Mouse (Mus musculus): ENCODE data around the gene Epyc.
A peak's percentile ranks its signal among the peaks of the same experiment; 100 is the strongest.

Epyc gene

GRCm38 (mm10) chr10:97643768-97644167 is at the start of gene Epyc:
TSS of gene Epyc (plus strand) at chr10:97644068.
- DNase-seq, result no peak

GRCm38 (mm10) chr10:97595680-97596079 is 48.2 kb upstream of the Epyc start:
- DNase-seq, result no peak

- DNase-seq, result no peak
Observed at GRCm38 (mm10) chr10:97601744-97602143, 42.1 kb upstream of the Epyc start.

- DNase-seq, result no peak
Observed at GRCm38 (mm10) chr10:97603256-97603655, 40.6 kb upstream of the Epyc start.

- no peak for DNase-seq
Observed at GRCm38 (mm10) chr10:97606579-97606978, 37.3 kb upstream of the Epyc start, which contains the start of gene Kera. TSS of gene Kera (plus strand) at chr10:97606879.

- DNase-seq, result no peak
Observed at GRCm38 (mm10) chr10:97622328-97622727, 21.5 kb upstream of the Epyc start.

GRCm38 (mm10) chr10:97624381-97624780 is 19.5 kb upstream of the Epyc start:
- no peak for DNase-seq

GRCm38 (mm10) chr10:97625116-97625515 is 18.8 kb upstream of the Epyc start:
- DNase-seq, result no peak

- DNase-seq, result no peak
Observed at GRCm38 (mm10) chr10:97626543-97626942, 17.3 kb upstream of the Epyc start.

GRCm38 (mm10) chr10:97631061-97631460 is 12.8 kb upstream of the Epyc start:
- DNase-seq, result no peak

- DNase-seq, result no peak
Observed at GRCm38 (mm10) chr10:97641926-97642325, 1.9 kb upstream of the Epyc start.

GRCm38 (mm10) chr10:97650334-97650733 is 6.5 kb downstream of the Epyc start:
- DNase-seq, result no peak

- no peak for DNase-seq
Observed at GRCm38 (mm10) chr10:97659489-97659888, 15.6 kb downstream of the Epyc start.

GRCm38 (mm10) chr10:97668656-97669055 is 24.8 kb downstream of the Epyc start:
- DNase-seq, result no peak

- DNase-seq, result no peak
Observed at GRCm38 (mm10) chr10:97670202-97670601, 26.3 kb downstream of the Epyc start.

- DNase-seq, result no peak
Observed at GRCm38 (mm10) chr10:97673239-97673638, 29.4 kb downstream of the Epyc start.

GRCm38 (mm10) chr10:97682981-97683380 is 39.1 kb downstream of the Epyc start:
- DNase-seq, result no peak

- no peak for DNase-seq
Observed at GRCm38 (mm10) chr10:97687198-97687597, 43.3 kb downstream of the Epyc start.

- DNase-seq, result no peak
Observed at GRCm38 (mm10) chr10:97689425-97689824, 45.6 kb downstream of the Epyc start.

GRCm38 (mm10) chr10:97692913-97693312 is 49.0 kb downstream of the Epyc start, which contains the start of gene Ccer1:
TSS of gene Ccer1 (plus strand) at chr10:97693059.
- DNase-seq, result no peak

GRCm38 (mm10) chr10:97693398-97694135 is 49.7 kb downstream of the Epyc start:
- DNase-seq, result peak in 1 of 2 experiments; percentile 32

GRCm38 (mm10) chr10:97702321-97702720 is 58.5 kb downstream of the Epyc start:
- DNase-seq, result no peak

- DNase-seq, result peak in 1 of 2 experiments; percentile 68
Observed at GRCm38 (mm10) chr10:97704562-97704961, 60.7 kb downstream of the Epyc start.

GRCm38 (mm10) chr10:97712687-97713086 is 68.8 kb downstream of the Epyc start:
- peak in 1 of 2 experiments; percentile 43 for DNase-seq

GRCm38 (mm10) chr10:97714584-97714983 is 70.7 kb downstream of the Epyc start:
- DNase-seq, result no peak
